Mouse (Mus musculus): Measurements from ENCODE around the gene Tcfl5. TPM values are rescaled to one million over a fixed set of nuclear protein-coding genes. Genes with fewer than 3 reads are reported as not detected.
A peak's percentile ranks its signal among the peaks of the same experiment; 100 is the strongest.

Gene Tcfl5
- polyA plus RNA-seq, 1 experiment = not detected

GRCm38 (mm10) chr2:180582481-180583153 is 59.9 kb downstream of the Tcfl5 start:
- Histone ChIP-seq H3K4me1 (ENCODE audit: control insufficient read depth, insufficient read depth, low read length) (peaks cover 15% of the 10 kb centered on the region), H3K27ac (ENCODE audit: insufficient read depth, low read depth, low read length) (peak overlapping the region; percentile 43), H3K4me3 (ENCODE audit: insufficient read depth, low read depth, low read length) (peak overlapping the region; percentile 84)
- TF ChIP-seq CTCF (IDR thresholded peaks at IDR 0.05; ENCODE audit: insufficient read depth, low read depth, low read length) = peak; percentile 82
- peak; percentile 86; the same call in 1 of the 2 replicates for TF ChIP-seq POLR2A (IDR thresholded peaks at IDR 0.05; ENCODE audit: insufficient read depth, low read depth, low read length)
- under 1% methylated on average over 57 of the region's 57 CpGs for WGBS

GRCm38 (mm10) chr2:180581002-180581401 is 61.5 kb downstream of the Tcfl5 start, which contains the start of gene Mrgbp:
Gene Mrgbp, plus strand, starts transcription at chr2:180581304.
- no peak for TF ChIP-seq CTCF (IDR thresholded peaks at IDR 0.05; ENCODE audit: insufficient read depth, low read depth, low read length)
- no peak for TF ChIP-seq POLR2A (IDR thresholded peaks at IDR 0.05; ENCODE audit: insufficient read depth, low read depth, low read length)
- Histone ChIP-seq H3K4me1 (ENCODE audit: control insufficient read depth, insufficient read depth, low read length) (peaks cover 15% of the 10 kb centered on the region), H3K27ac (ENCODE audit: insufficient read depth, low read depth, low read length) (no peak within 1 kb of the TSS), H3K4me3 (ENCODE audit: insufficient read depth, low read depth, low read length) (no peak within 1 kb of the TSS)
- 71% methylated on average over 3 of the region's 3 CpGs for WGBS

- Histone ChIP-seq H3K4me1 (ENCODE audit: control insufficient read depth, insufficient read depth, low read length) (peaks cover 6% of the 10 kb centered on the region), H3K27ac (ENCODE audit: insufficient read depth, low read depth, low read length) (no peak overlapping the region), H3K4me3 (ENCODE audit: insufficient read depth, low read depth, low read length) (no peak overlapping the region)
- TF ChIP-seq POLR2A (IDR thresholded peaks at IDR 0.05; ENCODE audit: insufficient read depth, low read depth, low read length) (no peak), CTCF (IDR thresholded peaks at IDR 0.05; ENCODE audit: insufficient read depth, low read depth, low read length) (peak; percentile 85)
- 6% methylated on average over 3 of the region's 3 CpGs for WGBS
These were observed 63.8 kb downstream of the Tcfl5 start for GRCm38 (mm10) chr2:180578686-180579085.

GRCm38 (mm10) chr2:180576482-180576881 is 66.0 kb downstream of the Tcfl5 start:
- 55% methylated on average over 4 of the region's 4 CpGs for WGBS
- H3K4me3 ChIP-seq (ENCODE audit: insufficient read depth, low read depth, low read length) = no peak overlapping the region
- no peak for TF ChIP-seq POLR2A (IDR thresholded peaks at IDR 0.05; ENCODE audit: insufficient read depth, low read depth, low read length)
- TF ChIP-seq CTCF (IDR thresholded peaks at IDR 0.05; ENCODE audit: insufficient read depth, low read depth, low read length) = no peak
- H3K4me1 ChIP-seq (ENCODE audit: control insufficient read depth, insufficient read depth, low read length) = no peaks in the 10 kb centered on the region
- no peak overlapping the region for H3K27ac ChIP-seq (ENCODE audit: insufficient read depth, low read depth, low read length)

Other genes with a start within 250 kb of the Tcfl5 start
- not detected in 2 replicates for gene Slco4a1, start 186.5 kb downstream of the Tcfl5 start, polyA plus RNA-seq (2012; ENCODE audit: insufficient read depth, insufficient read length, low replicate concordance, missing spikeins)
- gene Ntsr1, start 142.7 kb downstream of the Tcfl5 start, polyA plus RNA-seq (2012; ENCODE audit: insufficient read depth, insufficient read length, low replicate concordance, missing spikeins) = not detected in 2 replicates
- not detected in 2 replicates for gene Mrgbp, start 61.4 kb downstream of the Tcfl5 start, polyA plus RNA-seq (2012; ENCODE audit: insufficient read depth, insufficient read length, low replicate concordance, missing spikeins)
- gene Ogfr, start 53.5 kb downstream of the Tcfl5 start, polyA plus RNA-seq (2012; ENCODE audit: insufficient read depth, insufficient read length, low replicate concordance, missing spikeins) = 125 TPM in 1 of 2 replicates, not detected in the other
- not detected in 2 replicates for gene Col9a3, start 44.9 kb downstream of the Tcfl5 start, polyA plus RNA-seq (2012; ENCODE audit: insufficient read depth, insufficient read length, low replicate concordance, missing spikeins)
- 63.1 TPM in 1 of 2 replicates, not detected in the other for gene Dido1, start 67.3 kb upstream of the Tcfl5 start, polyA plus RNA-seq (2012; ENCODE audit: insufficient read depth, insufficient read length, low replicate concordance, missing spikeins)
- gene Gid8, start 67.4 kb upstream of the Tcfl5 start, polyA plus RNA-seq (2012; ENCODE audit: insufficient read depth, insufficient read length, low replicate concordance, missing spikeins) = not detected in 2 replicates
- not detected in 2 replicates for gene Slc17a9, start 82.6 kb upstream of the Tcfl5 start, polyA plus RNA-seq (2012; ENCODE audit: insufficient read depth, insufficient read length, low replicate concordance, missing spikeins)
- not detected in 2 replicates for gene Bhlhe23, start 134.2 kb upstream of the Tcfl5 start, polyA plus RNA-seq (2012; ENCODE audit: insufficient read depth, insufficient read length, low replicate concordance, missing spikeins)

Data from olfactory bulb, adult 2 months (tissue).